Mouse (Mus musculus) urinary bladder, adult 2 months (tissue): ENCODE results near the gene Usp29. TPM values are rescaled to one million over a fixed set of nuclear protein-coding genes. Genes with fewer than 3 reads are reported as not detected.

Source experiments
- DNase-seq: peaks from one replicate; pipeline ENCODE4 v3.0.0; 2022; ENCODE audit warnings: low spot score
- polyA plus RNA-seq: library from polyadenylated mRNA; depleted of rRNA; stranded (reverse); fragments of >200 nt; gene quantifications from 2 replicates; pipeline ENCODE4 v1.2.3, GENCODE M21; 2012

Gene Usp29
- polyA plus RNA-seq, 1 experiment, result 0.84 TPM

DNA sequence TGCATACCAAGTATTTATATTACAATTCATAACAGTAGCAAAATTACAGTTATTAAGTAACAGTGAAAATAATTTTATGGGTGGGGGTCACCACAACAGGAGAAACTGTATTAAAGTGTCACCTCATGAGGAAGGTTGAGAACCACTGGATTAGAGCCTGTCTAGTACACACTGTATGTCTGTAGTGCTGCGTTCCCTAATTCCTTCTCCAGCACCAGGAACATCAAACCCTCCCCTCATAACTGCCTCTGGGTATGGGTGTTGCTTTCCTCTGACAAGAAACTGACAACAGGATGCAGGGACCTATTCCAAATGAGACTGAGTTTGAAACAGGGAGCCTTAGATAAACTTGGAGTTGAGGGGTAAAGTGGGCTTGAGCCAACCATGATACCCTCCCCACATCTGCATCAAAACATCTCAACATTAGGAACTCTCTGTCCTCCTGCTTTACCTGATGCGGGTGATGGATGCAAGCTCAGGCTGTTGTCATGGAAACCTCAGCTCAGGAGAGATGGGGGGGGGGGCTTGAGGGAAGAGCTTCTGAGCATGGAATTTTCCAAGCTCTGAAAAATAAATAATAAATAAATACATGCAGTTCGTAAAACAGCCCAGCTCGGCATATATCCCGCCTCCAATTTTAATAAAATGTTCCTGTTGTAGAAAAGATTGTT lies 86.5 kb downstream of the Usp29 start:
- DNase-seq, result no peak

DNA sequence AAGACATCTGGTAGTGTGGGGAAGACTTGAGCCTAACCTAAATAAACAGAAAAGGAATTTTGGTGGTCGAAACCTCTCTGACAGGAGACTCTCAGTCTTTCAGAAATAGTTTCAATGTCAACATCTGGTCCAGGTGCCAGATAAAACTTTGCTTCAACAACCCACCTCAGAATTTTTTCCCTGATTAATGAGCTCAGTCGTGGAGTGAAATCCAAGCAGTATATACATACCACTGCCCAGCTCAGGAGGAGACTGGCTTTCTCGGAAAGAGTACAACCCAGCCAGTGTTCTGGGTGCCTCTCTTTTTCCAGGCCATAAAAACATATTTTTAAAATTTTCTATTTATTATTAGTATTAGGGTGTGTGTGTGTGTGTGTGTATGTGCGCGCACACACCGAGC lies 89.9 kb downstream of the Usp29 start:
- DNase-seq, result no peak

DNA sequence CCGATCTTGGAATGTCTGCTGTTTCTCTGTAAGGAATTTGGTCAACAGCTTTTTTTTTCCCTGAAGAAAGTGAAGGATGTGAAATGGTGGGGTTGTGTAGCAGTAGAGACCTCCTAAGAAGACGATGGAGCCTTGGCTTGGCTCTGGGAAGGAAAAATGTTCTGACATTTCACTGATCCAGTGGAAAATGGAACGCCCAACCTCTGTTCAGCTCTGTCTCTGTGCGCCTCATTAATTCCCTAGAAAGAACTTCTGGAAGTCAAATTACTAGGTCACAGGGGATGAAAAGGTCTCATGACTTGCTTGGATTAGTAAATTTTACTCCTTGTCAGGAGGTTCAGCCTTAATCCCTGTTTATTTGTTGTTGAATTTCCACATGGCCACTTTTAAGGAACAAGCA lies 92.3 kb downstream of the Usp29 start:
- DNase-seq, result no peak

DNA sequence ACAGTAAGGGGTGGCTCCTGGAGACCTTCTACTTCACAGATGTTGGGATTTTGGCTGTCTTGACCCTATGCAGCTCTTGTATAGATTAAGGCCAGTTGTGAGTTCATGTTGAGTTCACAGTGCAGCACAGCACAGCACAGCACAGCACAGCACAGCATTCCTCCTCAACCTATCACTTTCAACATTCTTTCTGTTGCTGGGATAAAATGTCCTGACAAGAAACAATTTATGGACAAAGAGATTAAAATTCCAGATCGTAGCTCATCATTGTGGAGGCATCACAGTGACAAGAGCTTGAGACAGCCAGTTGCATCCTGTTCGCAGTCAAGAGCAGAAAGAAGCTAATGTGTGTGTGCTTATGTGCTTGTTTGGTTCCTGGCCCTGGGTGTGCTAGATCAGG lies 93.3 kb downstream of the Usp29 start:
- no peak for DNase-seq

DNA sequence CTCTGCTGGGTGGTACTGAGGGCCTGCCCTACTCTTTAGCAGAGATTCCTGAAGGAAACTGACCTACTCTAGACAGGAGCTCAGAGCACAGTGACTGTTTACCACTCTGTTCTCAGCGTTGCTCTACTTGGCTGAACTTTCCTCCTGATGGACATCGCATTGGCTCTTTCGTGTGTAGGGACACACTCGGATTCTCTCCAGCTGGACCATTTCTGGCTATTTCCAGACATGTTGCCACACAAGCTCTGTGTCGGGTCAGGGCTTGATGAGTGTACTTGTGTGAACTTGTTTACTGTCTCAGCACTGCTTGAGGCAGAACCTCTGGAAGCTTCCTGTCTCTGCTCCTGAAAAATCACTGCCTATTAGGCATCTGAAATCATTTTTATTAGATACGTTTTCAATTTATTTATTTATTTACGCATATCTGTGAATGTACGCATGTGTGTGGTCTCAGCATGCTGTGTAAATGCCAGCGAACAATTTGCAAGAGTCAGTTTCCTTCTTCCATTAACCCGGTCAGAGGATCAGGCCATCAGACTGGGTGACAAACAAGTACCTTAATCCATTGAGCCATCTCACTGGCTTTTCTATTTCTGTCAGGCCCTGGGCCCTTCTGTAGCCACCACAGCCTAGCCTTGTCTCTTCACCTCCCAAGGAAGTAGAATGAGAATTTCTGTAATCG lies 95.7 kb downstream of the Usp29 start:
- no peak for DNase-seq

DNA sequence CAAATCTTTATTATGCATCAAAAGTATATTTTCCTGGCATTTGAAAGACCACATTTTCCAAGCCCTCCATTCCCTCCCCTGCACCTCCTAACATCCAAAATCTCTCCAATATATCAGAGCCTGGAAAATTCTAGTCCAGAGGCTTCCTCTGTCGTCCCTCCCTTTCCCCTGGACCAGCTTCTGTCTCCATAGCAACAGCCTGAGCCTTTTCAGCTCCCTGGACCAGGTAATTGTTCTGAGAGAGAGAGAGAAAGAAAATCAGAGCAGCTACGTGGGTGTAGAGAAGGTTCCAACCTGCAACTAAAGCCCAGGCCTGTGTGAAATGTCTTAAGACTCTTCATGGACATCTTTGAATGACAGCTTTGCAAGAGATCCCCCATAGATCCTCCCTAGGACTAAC lies 98.8 kb downstream of the Usp29 start:
- DNase-seq, result no peak

DNA sequence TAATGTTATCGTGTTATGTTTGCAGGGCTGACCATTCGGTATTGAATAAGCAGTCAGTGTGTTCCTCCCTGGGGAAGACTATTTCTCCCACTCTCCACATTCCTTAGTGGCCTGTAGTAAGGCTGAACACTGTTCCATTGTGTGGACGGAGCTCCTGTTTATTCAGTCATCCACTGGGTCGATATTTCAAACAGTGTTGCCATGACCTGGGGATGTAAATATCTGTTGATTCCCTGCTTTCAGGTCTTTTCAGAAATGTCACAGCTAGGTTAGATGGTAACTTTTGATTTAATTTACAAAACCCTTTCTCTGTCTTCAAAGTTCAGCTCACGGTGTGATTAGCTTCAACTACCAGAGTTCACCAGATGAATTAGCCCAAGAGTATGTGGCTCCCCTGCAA lies 104.6 kb downstream of the Usp29 start:
- DNase-seq, result no peak

DNA sequence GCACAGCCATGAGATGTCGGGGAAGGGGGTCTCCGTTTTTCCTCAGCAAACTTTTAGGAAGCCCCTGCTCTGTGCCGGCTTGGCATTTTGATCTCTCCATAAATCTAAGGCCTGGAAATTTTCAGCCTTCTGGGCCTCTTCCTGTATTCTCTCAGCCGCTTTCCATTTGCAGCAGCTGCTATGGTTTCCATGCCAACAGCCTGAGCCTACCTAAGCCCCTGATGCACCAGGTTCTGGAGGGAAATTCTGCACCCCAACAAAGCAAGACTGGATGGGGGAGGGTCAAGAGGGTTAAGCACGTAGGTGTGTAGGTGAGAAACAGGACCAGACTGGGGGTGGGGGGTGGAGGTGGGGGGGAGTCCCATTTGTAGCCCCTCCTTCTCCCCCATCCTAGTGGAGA lies 105.0 kb downstream of the Usp29 start:
- no peak for DNase-seq

DNA sequence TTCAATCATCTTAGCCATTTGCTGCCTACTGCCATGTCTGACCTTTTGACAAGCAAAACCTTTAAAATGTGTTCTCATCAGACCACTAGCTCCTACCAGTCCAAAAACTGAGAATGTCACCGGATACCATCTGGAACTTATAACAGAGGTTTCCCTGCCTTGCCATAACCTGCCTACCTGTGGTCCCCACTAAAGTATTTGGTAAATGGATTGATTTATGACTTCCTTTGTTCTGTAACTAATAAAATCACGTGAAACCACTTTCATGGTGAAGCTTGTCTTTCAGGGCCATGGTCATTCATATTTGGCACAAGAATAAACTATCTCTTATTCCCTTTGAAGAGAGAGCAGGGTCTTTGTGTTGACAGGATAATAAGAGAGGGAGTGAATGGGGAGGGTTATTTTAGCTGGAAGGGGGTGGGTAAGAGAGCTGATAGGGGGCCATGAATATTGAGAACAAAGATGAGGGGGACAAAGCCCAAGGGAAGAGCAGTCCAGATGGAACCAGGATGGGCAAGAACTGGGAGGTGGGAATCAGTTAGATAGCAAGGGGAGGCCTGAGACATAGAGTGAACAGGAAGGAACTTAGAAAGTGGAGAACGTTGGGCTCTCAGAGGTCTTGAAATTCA lies 107.0 kb downstream of the Usp29 start:
- DNase-seq, result no peak

DNA sequence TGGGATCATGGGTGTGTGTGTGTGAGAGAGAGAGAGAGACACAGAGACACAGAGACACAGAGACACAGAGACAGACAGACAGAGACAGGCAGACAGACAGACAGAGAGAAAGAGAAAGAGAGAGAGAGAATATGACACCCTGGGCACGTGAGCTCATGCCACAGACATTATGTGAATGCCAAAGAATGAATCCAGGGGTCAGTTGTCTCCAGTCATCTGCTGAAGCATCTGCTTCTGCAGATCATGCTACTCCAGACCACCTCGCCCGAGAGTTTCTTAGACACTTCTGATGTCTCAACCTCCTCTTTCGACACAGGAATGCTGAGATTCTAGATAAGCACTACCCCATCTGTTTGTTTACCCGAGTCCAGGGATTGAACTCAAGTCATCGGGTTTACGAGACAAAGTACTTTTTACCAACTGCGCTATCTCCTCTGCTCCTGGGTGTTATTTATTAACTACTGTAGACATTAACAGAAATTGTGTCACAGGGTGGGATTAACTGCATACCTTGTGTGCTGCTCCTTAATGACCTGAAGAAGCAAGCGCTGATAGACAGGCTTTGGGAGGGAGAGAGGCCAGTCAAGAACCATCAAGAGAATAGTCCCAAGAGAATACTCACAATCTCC lies 107.7 kb downstream of the Usp29 start:
- no peak for DNase-seq

DNA sequence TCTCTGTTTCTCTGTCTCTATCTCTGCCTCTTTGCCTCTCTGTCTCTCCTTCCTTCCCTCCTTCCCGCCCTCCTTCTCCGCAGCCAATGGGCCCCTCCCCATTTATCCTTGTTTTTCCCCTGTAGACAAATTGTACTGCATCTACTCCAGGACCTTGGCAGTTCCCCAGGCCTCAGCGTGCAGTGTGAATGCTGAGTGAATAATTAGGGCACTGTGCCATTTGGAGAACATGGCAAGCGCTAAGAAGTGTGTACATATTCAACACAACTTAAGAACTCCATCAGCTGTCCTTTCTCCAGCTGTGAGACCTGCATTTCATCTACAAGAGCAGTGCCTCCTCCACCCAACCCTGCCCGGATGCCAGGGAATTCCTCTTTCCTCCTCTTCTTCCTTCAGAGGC lies 110.5 kb downstream of the Usp29 start:
- no peak for DNase-seq

DNA sequence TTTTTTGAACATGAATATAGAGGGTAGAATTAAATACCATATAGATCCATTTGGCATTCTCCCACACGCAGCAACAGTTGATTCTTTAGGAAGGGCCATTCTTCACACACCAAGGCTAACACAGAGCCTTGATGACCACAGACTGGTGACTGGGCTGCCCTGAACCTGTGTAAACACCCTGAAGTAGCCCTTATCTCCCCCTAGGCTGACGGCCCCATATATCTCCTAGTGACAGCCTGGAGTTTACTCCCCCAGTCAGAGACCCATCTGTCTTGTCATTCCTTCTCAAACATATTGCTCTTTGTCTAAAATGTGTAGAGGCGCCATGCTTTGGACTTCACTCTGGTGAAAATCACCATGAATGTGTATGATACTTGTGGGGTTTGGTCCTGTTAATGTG lies 119.1 kb downstream of the Usp29 start:
- DNase-seq, result no peak

DNA sequence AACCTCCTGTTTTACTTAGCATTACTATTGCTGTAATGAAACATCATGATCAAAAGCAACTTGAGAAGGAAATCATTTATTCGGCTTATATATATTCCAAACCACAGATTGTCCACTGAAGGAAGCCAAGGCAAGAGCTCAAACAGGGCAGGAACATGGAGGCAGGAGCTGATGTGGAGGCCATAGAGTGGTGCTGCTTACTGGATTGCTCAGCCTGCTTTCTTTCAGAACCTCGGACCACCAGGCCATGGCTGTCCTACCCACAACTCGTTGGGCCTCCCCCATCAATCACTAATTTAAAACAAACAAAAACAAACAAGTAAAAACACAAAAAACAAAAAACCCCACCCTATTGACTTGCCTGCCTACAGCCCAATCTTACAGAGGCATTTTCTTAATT lies 119.9 kb downstream of the Usp29 start:
- DNase-seq, result no peak

DNA sequence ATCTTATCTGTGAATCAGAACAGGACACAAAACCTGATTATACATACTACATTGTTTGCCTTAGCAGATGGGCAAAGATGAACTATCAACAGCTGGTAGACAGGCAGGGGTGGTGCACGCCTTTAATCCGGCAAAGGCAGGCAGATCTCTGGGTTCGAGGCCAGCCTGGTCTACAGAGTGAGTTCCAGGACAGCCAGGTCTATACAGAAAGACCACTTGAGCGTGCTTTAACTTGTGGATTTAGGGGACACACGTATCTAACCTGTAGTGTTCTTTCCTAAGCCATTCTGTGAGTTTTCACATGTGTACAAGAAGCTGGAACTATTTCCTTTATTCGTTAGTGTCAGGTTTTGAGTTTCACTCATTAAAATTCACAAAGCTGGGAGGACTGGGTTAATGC lies 120.9 kb downstream of the Usp29 start:
- no peak for DNase-seq

DNA sequence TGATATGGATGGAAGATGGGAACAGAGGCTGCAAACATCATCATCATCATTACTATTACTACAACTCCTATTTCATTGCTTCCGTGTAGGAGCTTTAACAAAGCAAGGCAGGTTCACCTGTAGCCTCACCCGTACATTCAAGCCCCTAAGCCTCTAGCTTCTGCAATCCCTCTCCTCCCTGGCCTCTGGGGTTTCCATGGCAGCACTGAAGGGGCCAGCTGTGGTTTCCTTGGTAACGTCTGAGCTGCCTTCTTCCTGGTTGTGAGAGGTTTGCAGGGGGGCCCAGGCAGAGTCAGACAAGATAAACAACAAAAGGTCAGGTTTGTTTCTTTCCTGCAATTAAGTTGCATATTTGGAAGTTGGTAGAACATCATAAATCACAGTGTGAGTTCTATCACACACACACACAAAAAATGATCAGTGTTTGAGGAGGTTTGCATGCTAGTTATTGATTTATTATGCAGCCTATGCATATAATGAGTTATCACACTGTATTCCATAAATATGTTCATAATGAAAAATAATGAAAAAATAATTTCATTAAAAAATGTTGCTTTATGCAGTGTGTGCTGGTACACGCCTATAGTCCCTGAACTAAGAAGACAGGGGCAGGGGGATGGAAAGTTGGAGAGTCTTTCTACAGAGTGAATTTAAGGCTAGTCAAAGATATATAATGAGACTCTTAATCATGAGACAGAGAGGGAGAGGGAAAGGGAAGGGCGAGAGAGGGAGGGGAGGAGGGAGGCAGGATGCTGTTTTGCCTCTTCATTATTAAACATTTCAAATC lies 121.5 kb downstream of the Usp29 start:
- DNase-seq, result no peak

DNA sequence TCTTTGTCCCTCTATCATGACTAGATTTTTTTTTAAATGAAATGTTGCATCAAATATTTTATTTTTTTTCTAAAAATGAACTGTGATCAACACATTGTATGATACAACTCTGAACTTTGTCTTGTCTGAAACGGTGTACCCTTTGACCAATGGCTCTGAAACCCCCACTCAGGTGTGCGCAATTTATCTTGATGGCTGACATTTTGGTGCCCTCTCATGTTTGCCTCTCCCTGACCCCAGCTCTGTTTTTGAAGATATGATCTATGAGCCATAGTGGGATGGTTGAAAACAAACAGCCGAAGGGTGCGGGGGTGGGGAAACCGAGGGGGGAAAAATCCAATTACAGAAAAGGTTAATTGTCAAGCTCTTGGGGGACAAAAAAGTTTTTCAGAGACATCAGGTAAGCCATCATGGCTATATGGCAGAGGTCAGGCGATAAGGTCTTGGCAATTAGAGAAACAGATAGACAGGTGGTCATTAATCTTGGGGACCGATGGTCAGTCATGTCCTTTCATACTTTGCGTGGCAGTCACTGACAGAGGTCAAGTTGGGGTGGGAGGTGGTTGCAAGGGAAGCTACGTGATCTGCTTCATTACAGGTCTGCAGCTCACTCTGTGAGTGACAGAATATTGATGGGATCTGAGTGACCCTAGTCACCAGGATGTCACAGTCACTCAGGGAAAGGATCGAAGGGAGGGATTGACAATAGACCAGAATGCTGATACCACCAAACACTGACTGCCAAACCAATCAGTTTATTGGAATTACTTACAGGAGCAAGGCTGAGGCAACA lies 125.4 kb downstream of the Usp29 start:
- no peak for DNase-seq

DNA sequence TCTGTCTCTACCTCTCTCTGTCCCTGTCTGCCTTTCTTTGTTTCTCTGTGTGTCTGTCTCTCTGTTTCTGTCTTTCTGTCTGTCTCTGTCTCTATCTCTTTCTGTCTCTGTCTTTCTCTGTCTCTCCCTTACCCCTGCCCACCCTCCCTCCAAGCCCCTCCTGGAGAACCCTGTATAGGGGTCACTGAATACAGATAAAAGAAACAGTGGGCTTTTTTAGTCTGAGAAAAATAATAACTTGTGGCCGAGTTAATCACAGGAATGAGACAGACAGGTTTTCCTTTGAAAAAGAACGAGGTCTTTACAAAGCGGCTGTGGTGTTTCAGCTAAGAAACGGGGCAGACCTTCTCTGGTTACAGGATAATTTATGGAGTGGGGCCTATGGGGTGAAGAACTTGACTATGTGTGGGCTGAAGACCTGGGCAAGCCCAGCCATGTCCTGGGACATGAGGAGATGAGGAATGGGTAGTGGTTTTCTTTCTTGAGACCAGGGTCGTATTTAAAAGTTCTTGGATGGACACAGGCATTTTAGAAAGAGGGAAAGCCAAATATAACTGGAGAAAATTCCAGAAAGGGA lies 128.4 kb downstream of the Usp29 start:
- no peak for DNase-seq

DNA sequence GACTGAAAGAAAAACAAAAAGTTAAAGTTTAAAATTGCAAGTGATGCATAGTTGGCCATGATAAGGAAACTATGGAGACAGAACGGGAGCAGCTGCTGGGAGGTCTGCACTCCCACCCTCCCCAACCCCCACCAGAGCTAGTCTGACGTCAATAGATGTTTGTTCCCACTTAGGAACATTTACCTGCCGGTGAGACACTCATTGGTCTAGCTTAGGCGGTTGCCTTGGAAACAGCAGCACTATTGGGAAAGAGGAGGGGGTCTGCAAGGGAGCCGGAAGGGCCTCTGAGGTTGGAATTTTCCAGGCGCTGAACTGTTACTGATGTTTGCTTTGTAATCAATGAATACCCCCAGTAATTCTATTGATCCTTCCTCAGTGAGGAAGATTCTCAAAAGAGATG lies 130.3 kb downstream of the Usp29 start:
- DNase-seq, result no peak

DNA sequence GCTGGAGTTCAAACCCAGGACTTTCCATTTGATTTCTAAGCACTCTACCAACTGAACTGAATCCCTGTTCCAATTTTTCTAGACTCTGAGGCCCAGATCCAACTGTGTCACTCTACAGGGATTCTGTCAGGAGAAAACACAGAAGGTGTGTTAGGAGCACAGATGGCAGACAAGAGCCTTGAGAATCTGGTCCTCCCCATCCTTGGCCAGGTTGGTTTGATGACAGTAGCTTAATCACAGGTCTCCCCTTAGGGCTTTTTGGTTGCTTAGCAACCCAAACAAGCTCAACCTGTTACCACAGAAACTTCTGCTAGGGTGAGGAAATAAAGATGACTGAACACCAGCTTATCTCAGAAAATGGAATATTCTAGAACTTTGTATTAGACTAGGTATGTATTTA lies 136.0 kb downstream of the Usp29 start:
- DNase-seq, result no peak

DNA sequence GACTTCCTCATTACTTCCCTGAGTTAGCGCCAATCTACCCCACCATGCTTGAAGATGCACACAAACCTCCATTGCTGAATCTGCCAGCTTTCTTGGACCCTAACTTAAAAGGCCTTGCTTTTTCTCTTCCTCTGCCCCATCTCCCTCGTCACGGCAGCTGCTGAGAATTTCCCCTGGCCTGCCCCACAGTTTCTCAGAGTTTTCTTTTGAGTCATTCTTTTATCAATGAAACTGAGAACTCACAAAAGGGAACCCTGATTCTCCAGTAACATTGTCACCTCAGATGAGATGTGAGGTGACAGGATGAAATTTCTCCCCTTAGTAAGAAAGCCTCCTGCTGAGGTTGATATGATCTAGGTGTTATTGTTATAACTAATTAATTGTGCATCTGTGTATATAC lies 138.5 kb downstream of the Usp29 start:
- DNase-seq, result no peak

DNA sequence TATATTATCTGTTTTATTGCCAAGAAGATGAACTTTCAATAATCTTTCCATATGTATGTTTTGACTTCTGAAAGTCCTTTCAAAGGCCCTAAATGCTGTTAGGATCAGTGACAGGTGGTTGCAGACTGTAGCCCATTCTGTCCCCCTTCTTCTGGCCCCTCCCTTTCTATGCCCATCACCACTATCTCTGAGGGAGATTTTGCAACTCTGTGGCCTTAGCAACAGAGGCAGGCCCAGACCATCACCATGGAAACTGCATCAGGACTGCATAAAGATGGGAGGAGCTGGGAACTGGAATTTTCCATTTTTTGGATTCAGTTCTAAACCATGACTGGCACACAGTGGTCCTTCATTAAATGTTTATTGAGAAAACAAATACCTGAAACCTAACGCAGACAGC lies 139.2 kb downstream of the Usp29 start:
- no peak for DNase-seq
